Mouse (Mus musculus): ENCODE results near the gene Pced1b.

Gene Pced1b

GRCm38 (mm10) chr15:97407496-97408454, 160.9 kb downstream of the Pced1b start:
- no peak for DNase-seq

- no peak for DNase-seq
These were observed 164.2 kb downstream of the Pced1b start for GRCm38 (mm10) chr15:97411136-97411535.

GRCm38 (mm10) chr15:97411671-97412070, 164.8 kb downstream of the Pced1b start:
- DNase-seq: no peak

- no peak for DNase-seq
These were observed 165.4 kb downstream of the Pced1b start for GRCm38 (mm10) chr15:97412308-97412707.

- DNase-seq: no peak
These were observed 166.0 kb downstream of the Pced1b start for GRCm38 (mm10) chr15:97412861-97413260.

GRCm38 (mm10) chr15:97414718-97415413, 168.0 kb downstream of the Pced1b start:
- no peak for DNase-seq

- DNase-seq: no peak
These were observed 168.6 kb downstream of the Pced1b start for GRCm38 (mm10) chr15:97415426-97415946.

GRCm38 (mm10) chr15:97420292-97420691, 173.4 kb downstream of the Pced1b start:
- DNase-seq: no peak

- no peak for DNase-seq
These were observed 174.6 kb downstream of the Pced1b start for GRCm38 (mm10) chr15:97421533-97421932.

- DNase-seq: no peak
These were observed 175.5 kb downstream of the Pced1b start for GRCm38 (mm10) chr15:97422212-97422944.

GRCm38 (mm10) chr15:97424375-97424774, 177.5 kb downstream of the Pced1b start:
- peak; percentile 67 for DNase-seq

GRCm38 (mm10) chr15:97424961-97425360, 178.1 kb downstream of the Pced1b start:
- peak; percentile 29 for DNase-seq

GRCm38 (mm10) chr15:97429201-97429900, 182.4 kb downstream of the Pced1b start:
- DNase-seq: no peak

GRCm38 (mm10) chr15:97431533-97431932, 184.6 kb downstream of the Pced1b start:
- no peak for DNase-seq

GRCm38 (mm10) chr15:97432221-97432620, 185.3 kb downstream of the Pced1b start:
- no peak for DNase-seq

Measured in thymus, postnatal 4 days (tissue).